Mouse (Mus musculus) small intestine, adult 2 months (tissue): ENCODE data around the gene Kctd2.

Experiments
- CTCF ChIP-seq: fragments of 200-500 bp; IDR thresholded peaks from 2 replicates; pipeline ENCODE4 v1.5.1; 2012; ENCODE audit warnings: low read depth, mild to moderate bottlenecking, control low read depth, inconsistent platforms, low read length, moderate library complexity, mixed read lengths; ENCODE audit not compliant: insufficient replicate concordance, insufficient read length; ENCODE audit errors: extremely low read depth
- POLR2A ChIP-seq: fragments of 200-500 bp; IDR thresholded peaks from 2 replicates; pipeline ENCODE4 v1.6.1; 2012; ENCODE audit warnings: low read depth, mild to moderate bottlenecking, control low read depth, inconsistent platforms, low read length, moderate library complexity

DNA sequence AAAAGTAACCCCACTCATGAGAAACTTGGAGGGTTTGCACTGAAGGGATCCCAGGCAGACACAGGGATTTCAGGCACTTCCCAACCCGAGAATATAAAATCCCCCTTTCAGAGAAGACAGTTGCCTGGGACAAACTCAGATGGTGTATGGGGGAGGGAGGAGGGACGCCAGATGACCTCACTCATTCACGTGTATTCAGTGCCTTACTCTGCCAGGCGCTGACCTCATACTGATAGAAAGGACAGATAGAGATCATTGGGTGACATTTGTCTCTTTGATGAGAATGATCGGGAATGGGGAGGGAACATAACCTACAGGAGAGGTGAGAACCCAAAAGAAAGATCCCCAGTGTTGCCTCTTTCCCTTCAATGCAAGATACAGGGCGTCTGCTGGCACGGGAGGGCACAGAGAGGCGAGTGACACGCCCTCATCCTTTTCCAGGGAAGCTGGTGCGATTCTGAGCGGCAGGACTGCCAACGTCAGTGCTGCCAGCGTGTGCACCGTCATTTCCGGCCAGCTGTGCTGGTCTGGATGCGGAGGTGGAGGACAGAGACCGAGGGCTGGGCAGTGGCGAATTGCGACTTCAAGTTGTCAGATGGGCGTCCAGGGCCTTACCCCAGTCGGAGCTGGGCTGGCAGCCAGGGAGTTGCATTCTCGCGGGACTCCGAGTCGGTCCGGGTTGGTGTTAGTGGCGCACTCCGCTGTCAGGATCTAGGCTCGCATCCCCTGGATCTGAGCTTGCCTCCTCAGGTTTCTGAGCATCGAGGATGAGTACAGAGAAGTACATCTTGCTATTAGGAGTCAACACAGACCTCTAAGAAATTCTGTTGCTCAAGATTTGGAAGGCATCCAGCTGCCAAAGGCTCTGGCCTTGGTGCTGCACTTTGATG is 45.9 kb upstream of the Kctd2 start:
- no peak for TF ChIP-seq CTCF
- TF ChIP-seq POLR2A: 0 out of 2 replicates have a peak, but pooled peaks have one; percentile 24
